Mouse (Mus musculus) MEL (cell line): Measurements from ENCODE around the gene Gstcd. TPM values are rescaled to one million over a fixed set of nuclear protein-coding genes. Genes with fewer than 3 reads are reported as not detected.

ENCODE experiments used
- DNase-seq: peaks from one replicate; pipeline ENCODE4 v3.0.0; 2011; ENCODE audit warnings: low read depth, low spot score
- H3K27ac ChIP-seq: 2 replicates; pipeline ENCODE4 v1.5.1; 2012; ENCODE audit warnings: low read depth, mild to moderate bottlenecking, control low read depth, low read length, moderate library complexity; ENCODE audit not compliant: control insufficient read depth
- H3K27me3 ChIP-seq, 2 experiments: fragments of 150-350 bp in 1 of 2; sonication (generic) in 1 of 2; 2 replicates each; pipeline ENCODE4 v1.6.1; 2012; ENCODE audit warnings: low read length in 2 of 2, mild to moderate bottlenecking in 2 of 2, improper control_type of control experiment in 1 of 2, moderate library complexity in 1 of 2; ENCODE audit not compliant: insufficient read depth in 2 of 2, control insufficient read depth in 1 of 2
- H3K36me3 ChIP-seq, 2 experiments: 2 replicates each; pipeline ENCODE4 v1.6.1; 2012 to 2014; ENCODE audit warnings: low read length in 2 of 2, improper control_type of control experiment in 1 of 2, inconsistent platforms in 1 of 2, mild to moderate bottlenecking in 1 of 2; ENCODE audit not compliant: insufficient read depth in 2 of 2, control insufficient read depth in 1 of 2
- H3K4me1 ChIP-seq, 2 experiments: fragments of 150-350 bp in 1 of 2; sonication (generic) in 1 of 2; 2 replicates each; pipeline ENCODE4 v1.6.1; 2012; ENCODE audit warnings: low read length in 2 of 2, improper control_type of control experiment in 1 of 2, mild to moderate bottlenecking in 1 of 2; ENCODE audit not compliant: insufficient read depth in 2 of 2, control insufficient read depth in 1 of 2
- H3K4me3 ChIP-seq, 2 experiments: fragments of 150-350 bp in 1 of 2; sonication (generic) in 1 of 2; 2 replicates each; pipeline ENCODE4 v1.5.1; 2012; ENCODE audit warnings: low read depth in 2 of 2, low read length in 2 of 2, mild to moderate bottlenecking in 2 of 2, moderate library complexity in 2 of 2, control low read depth in 1 of 2, improper control_type of control experiment in 1 of 2; ENCODE audit not compliant: control insufficient read depth in 1 of 2, insufficient read depth in 1 of 2
- H3K79me2 ChIP-seq: 2 replicates; pipeline ENCODE4 v1.6.1; 2012; ENCODE audit warnings: mild to moderate bottlenecking, low read length, moderate library complexity; ENCODE audit not compliant: control insufficient read depth, poor library complexity, insufficient read depth
- H3K9ac ChIP-seq: 2 replicates; pipeline ENCODE4 v1.6.1; 2012; ENCODE audit warnings: low read depth, mild to moderate bottlenecking, control low read depth, low read length, moderate library complexity; ENCODE audit not compliant: control insufficient read depth, poor library complexity, severe bottlenecking
- H3K9me3 ChIP-seq: fragments of 150-350 bp; sonication (generic); replicated peaks from 2 replicates; pipeline ENCODE4 v1.6.1; 2012; ENCODE audit warnings: mild to moderate bottlenecking, low read length, improper control_type of control experiment, moderate library complexity; ENCODE audit not compliant: insufficient read depth
- BHLHE40 ChIP-seq: IDR thresholded peaks from 2 replicates; pipeline ENCODE4 v1.6.1; 2012; ENCODE audit warnings: low read depth, mild to moderate bottlenecking, inconsistent platforms, low read length, improper control_type of control experiment, borderline replicate concordance
- CHD1 ChIP-seq: IDR thresholded peaks from 2 replicates; pipeline ENCODE4 v1.6.1; 2012; ENCODE audit warnings: low read depth, mild to moderate bottlenecking, inconsistent platforms, low read length, improper control_type of control experiment
- CHD2 ChIP-seq: IDR thresholded peaks from 2 replicates; pipeline ENCODE4 v1.6.1; 2011; ENCODE audit warnings: low read length, improper control_type of control experiment
- E2F4 ChIP-seq: IDR thresholded peaks from 2 replicates; pipeline ENCODE4 v1.6.1; 2011; ENCODE audit warnings: low read depth, low read length, improper control_type of control experiment, borderline replicate concordance
- ELF1 ChIP-seq: IDR thresholded peaks from 2 replicates; pipeline ENCODE4 v1.6.1; 2014; ENCODE audit warnings: low read depth, mild to moderate bottlenecking, inconsistent platforms, low read length, improper control_type of control experiment, moderate library complexity
- EP300 ChIP-seq, 2 experiments: IDR thresholded peaks; 2 replicates each; pipeline ENCODE4 v1.6.1; 2011; ENCODE audit warnings: improper control_type of control experiment in 2 of 2, low read length in 2 of 2, low read depth in 1 of 2, mild to moderate bottlenecking in 1 of 2
- GABPA ChIP-seq: IDR thresholded peaks from 2 replicates; pipeline ENCODE4 v1.6.1; 2012; ENCODE audit warnings: low read depth, mild to moderate bottlenecking, inconsistent platforms, low read length, improper control_type of control experiment, moderate library complexity
- MAFK ChIP-seq: IDR thresholded peaks from 2 replicates; pipeline ENCODE4 v1.6.1; 2011; ENCODE audit warnings: low read depth, mild to moderate bottlenecking, low read length, improper control_type of control experiment, borderline replicate concordance
- MAX ChIP-seq: IDR thresholded peaks from 2 replicates; pipeline ENCODE4 v1.6.1; 2011; ENCODE audit warnings: low read length, improper control_type of control experiment
- MEF2A ChIP-seq: IDR thresholded peaks from 2 replicates; pipeline ENCODE4 v1.6.1; 2014; ENCODE audit warnings: low read depth, mild to moderate bottlenecking, inconsistent platforms, low read length, improper control_type of control experiment; ENCODE audit not compliant: poor library complexity, insufficient replicate concordance, severe bottlenecking; ENCODE audit errors: extremely low read depth
- MYB ChIP-seq: IDR thresholded peaks from 2 replicates; pipeline ENCODE4 v1.6.1; 2011; ENCODE audit warnings: mild to moderate bottlenecking, low read depth, low read length, improper control_type of control experiment
- MYC ChIP-seq: IDR thresholded peaks from 2 replicates; pipeline ENCODE4 v1.6.1; 2011; ENCODE audit warnings: low read depth, mild to moderate bottlenecking, low read length, improper control_type of control experiment, moderate library complexity
- NELFE ChIP-seq: IDR thresholded peaks from 2 replicates; pipeline ENCODE4 v1.6.1; 2011; ENCODE audit warnings: low read depth, low read length, improper control_type of control experiment
- POLR2A ChIP-seq, 2 experiments: IDR thresholded peaks; 2 replicates each; pipeline ENCODE4 v1.6.1; 2011 to 2012; ENCODE audit warnings: low read length in 2 of 2, mild to moderate bottlenecking in 2 of 2, control low read depth in 1 of 2, improper control_type of control experiment in 1 of 2, low read depth in 1 of 2, moderate library complexity in 1 of 2; ENCODE audit not compliant: control insufficient read depth in 1 of 2, insufficient read depth in 1 of 2, poor library complexity in 1 of 2
- POLR2AphosphoS2 ChIP-seq: IDR thresholded peaks from 2 replicates; pipeline ENCODE4 v1.6.1; 2011; ENCODE audit warnings: low read length, improper control_type of control experiment
- POLR2AphosphoS5 ChIP-seq: IDR thresholded peaks from 2 replicates; pipeline ENCODE4 v1.6.1; 2012; ENCODE audit warnings: low read depth, borderline replicate concordance, mild to moderate bottlenecking, inconsistent platforms, low read length, moderate library complexity, mixed read lengths
- TAL1 ChIP-seq: IDR thresholded peaks from 2 replicates; pipeline ENCODE4 v1.6.1; 2012; ENCODE audit warnings: mild to moderate bottlenecking, inconsistent platforms, low read length, moderate library complexity, mixed read lengths
- UBTF ChIP-seq: IDR thresholded peaks from 2 replicates; pipeline ENCODE4 v1.6.1; 2012; ENCODE audit warnings: low read depth, mild to moderate bottlenecking, inconsistent platforms, low read length, improper control_type of control experiment, moderate library complexity, borderline replicate concordance; ENCODE audit not compliant: insufficient read depth
- USF1 ChIP-seq: IDR thresholded peaks from 2 replicates; pipeline ENCODE4 v1.6.1; 2014; ENCODE audit warnings: low read depth, mild to moderate bottlenecking, inconsistent platforms, low read length, improper control_type of control experiment, moderate library complexity
- USF2 ChIP-seq, 2 experiments: IDR thresholded peaks; 2 replicates each; pipeline ENCODE4 v1.6.1; 2011 to 2012; ENCODE audit warnings: improper control_type of control experiment in 2 of 2, low read length in 2 of 2, borderline replicate concordance in 1 of 2, inconsistent platforms in 1 of 2, low read depth in 1 of 2, mild to moderate bottlenecking in 1 of 2; ENCODE audit not compliant: insufficient read depth in 1 of 2
- ZC3H11A ChIP-seq: IDR thresholded peaks from 2 replicates; pipeline ENCODE4 v1.6.1; 2012; ENCODE audit warnings: low read depth, mild to moderate bottlenecking, inconsistent platforms, low read length, improper control_type of control experiment
- ZNF384 ChIP-seq: IDR thresholded peaks from 2 replicates; pipeline ENCODE4 v1.6.1; 2012; ENCODE audit warnings: low read depth, mild to moderate bottlenecking, inconsistent platforms, low read length, improper control_type of control experiment
- polyA plus RNA-seq, 2 experiments: library from polyadenylated mRNA; stranded (reverse) in 1 of 2; unstranded in 1 of 2; fragments of >175 nt in 1 of 2; fragments of >200 nt in 1 of 2; gene quantifications; 2 replicates each; pipeline versions ENCODE4 v1.2.1 to v1.2.4; 2012; ENCODE audit warnings: low replicate concordance in 2 of 2, low read depth in 1 of 2; ENCODE audit not compliant: insufficient read length in 2 of 2, insufficient read depth in 1 of 2, missing spikeins in 1 of 2
- total RNA-seq: library from RNA; depleted of rRNA; stranded (reverse); fragments of 300-350 nt; gene quantifications from 2 replicates; pipeline ENCODE4 v1.2.3, GENCODE M21; 2012

The Gstcd gene
- total and polyA plus RNA-seq, 3 experiments, result 15.5 to 19.2 TPM; not detected in 1

DNA sequence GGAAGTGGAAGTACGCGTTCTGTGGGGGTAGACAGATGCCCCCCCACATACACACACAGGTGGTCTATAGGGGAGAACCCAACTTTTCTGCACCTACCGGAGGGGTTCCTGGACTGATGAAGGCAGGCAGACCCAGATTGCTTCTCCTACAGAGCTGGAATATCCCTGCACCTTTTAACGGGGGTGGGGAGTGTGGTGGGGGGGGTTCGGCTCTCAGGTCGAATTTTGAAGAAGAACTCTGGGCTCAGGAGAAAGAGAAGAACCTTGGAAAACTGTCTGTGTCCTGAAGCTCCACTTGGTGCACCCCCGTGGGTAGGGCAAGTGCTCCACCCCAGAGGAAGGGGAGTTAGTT is 141.3 kb downstream of the Gstcd start:
- H3K4me3 ChIP-seq, result no peak overlapping the region
- no peaks in the 10 kb centered on the region; a peak in 1 of 4 replicates for H3K27me3 ChIP-seq
- TF ChIP-seq POLR2AphosphoS5 (no peak), MAFK (no peak), ELF1 (no peak), CHD2 (no peak), USF2 (IDR thresholded peaks at IDR 0.05; ENCODE audit: borderline replicate concordance in 1 of 2, insufficient read depth in 1 of 2, low read depth in 1 of 2, low read length in 2 of 2) (no peak), MYC (no peak), GABPA (no peak)
- H3K9ac ChIP-seq, result no peak overlapping the region
- no peak overlapping the region for H3K27ac ChIP-seq
- no peaks in the 10 kb centered on the region for H3K36me3 ChIP-seq
- H3K9me3 ChIP-seq, result no peaks in the 10 kb centered on the region
- no peaks in the 10 kb centered on the region; a peak in 1 of 4 replicates for H3K4me1 ChIP-seq
- no peaks in the 10 kb centered on the region for H3K79me2 ChIP-seq
- DNase-seq, result no peak

DNA sequence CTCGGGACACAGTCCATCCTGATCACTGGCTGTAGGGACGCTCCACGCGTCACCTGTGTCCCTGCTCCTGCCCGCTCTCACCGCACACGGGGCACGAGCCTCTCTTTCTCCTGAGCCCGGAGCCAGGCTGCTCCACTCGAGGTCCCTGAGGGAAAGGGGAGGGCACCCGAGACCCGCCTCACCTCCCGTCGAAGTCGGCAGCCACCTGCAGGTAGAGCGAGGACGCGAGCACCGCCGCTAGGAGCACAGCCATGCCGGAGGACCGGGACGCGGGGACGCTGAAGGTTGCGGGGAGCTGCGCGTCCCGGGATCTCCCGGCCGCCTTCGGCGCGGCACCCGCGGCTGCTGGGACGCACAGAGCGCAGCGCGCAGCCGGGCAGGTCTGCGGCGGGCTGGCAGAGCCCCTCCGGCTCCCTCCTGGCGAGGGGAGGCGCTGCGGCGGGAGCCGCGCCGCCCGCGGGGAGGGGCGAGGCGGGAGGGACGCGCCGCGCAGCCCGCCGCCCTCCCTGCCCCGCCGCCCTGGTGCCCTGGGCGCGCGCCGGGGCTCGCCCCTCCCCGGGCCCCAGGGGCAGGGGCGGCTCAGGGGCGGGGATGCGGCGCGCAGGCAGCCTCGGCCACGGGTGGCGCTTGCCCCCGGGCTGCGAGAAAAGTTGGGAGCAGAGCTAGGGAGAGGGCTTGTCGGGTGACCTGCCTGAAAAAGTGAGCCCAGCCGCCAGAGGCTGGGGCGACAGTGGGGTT is 141.9 kb downstream of the Gstcd start, which contains the start of gene Npnt:
TSS of gene Npnt (minus strand) at position 501 of the 738 bp plus-strand sequence.
- no peaks in the 10 kb centered on the region for H3K36me3 ChIP-seq
- H3K9me3 ChIP-seq, result no peaks in the 10 kb centered on the region
- no peak within 1 kb of the TSS for H3K9ac ChIP-seq
- H3K79me2 ChIP-seq, result no peaks in the 10 kb centered on the region
- no peak within 1 kb of the TSS for H3K4me3 ChIP-seq
- H3K27ac ChIP-seq, result no peak within 1 kb of the TSS
- no peak for TF ChIP-seq TAL1
- no peak for TF ChIP-seq POLR2AphosphoS5
- no peak for TF ChIP-seq E2F4
- H3K27me3 ChIP-seq, result no peaks in the 10 kb centered on the region; a peak in 1 of 4 replicates
- DNase-seq, result no peak
- no peaks in the 10 kb centered on the region; a peak in 1 of 4 replicates for H3K4me1 ChIP-seq

DNA sequence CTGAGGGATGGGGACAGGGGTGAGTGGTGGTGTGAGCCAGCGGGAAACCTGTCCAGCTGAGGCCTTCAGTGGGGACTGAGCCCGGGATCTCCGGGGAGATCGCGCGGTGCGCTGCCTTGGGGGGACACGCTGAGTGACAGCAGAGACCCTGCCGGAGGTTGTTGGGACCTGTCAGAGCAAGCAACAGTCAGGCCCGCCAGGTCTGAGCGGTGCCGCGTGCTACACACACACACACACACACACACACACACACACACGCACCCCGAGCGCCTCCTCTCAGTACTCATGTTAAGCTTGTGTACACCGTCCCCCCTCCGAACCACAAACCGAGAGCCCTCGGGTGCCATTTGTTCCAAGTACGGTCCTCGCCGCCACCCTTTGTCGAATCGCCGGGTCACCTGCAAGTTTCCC is 142.4 kb downstream of the Gstcd start:
- no peak for TF ChIP-seq NELFE
- TF ChIP-seq GABPA, result no peak
- no peak for TF ChIP-seq EP300 (IDR thresholded peaks at IDR 0.05; ENCODE audit: low read depth in 1 of 2, low read length in 2 of 2)
- TF ChIP-seq USF2 (IDR thresholded peaks at IDR 0.05; ENCODE audit: borderline replicate concordance in 1 of 2, insufficient read depth in 1 of 2, low read depth in 1 of 2, low read length in 2 of 2), result no peak
- no peak for TF ChIP-seq CHD2
- no peak for TF ChIP-seq MEF2A
- no peak for TF ChIP-seq POLR2AphosphoS2
- no peak for TF ChIP-seq MAX
- no peak for TF ChIP-seq BHLHE40
- no peak for TF ChIP-seq E2F4
- TF ChIP-seq UBTF, result no peak
- no peak for TF ChIP-seq MYB
- no peak for TF ChIP-seq POLR2A (IDR thresholded peaks at IDR 0.05; ENCODE audit: control insufficient read depth in 1 of 2, insufficient read depth in 1 of 2, low read depth in 1 of 2, low read length in 2 of 2, poor library complexity in 1 of 2)
- no peak for TF ChIP-seq ZNF384
- no peak for TF ChIP-seq MYC
- TF ChIP-seq ZC3H11A, result no peak
- TF ChIP-seq USF1, result no peak
- no peak for TF ChIP-seq CHD1
- Histone ChIP-seq H3K9ac (no peak overlapping the region), H3K79me2 (no peaks in the 10 kb centered on the region), H3K4me1 (no peaks in the 10 kb centered on the region; a peak in 1 of 4 replicates), H3K9me3 (no peaks in the 10 kb centered on the region), H3K4me3 (no peak overlapping the region), H3K36me3 (no peaks in the 10 kb centered on the region), H3K27ac (no peak overlapping the region), H3K27me3 (no peaks in the 10 kb centered on the region; a peak in 1 of 4 replicates)
- no peak for DNase-seq
